Mouse (Mus musculus) left cerebral cortex, adult 2 months (tissue): ENCODE measurements around the gene Tmem159. TPM values are rescaled to one million over a fixed set of nuclear protein-coding genes. Genes with fewer than 3 reads are reported as not detected.

Source experiments
- DNase-seq, 2 experiments: peaks; one replicate each; pipeline ENCODE4 v3.0.0; 2021 to 2022; ENCODE audit warnings: low spot score in 2 of 2, mixed read lengths in 1 of 2; ENCODE audit errors: extremely low spot score in 1 of 2
- H3K27ac ChIP-seq: fragments of 200-600 bp; 2 replicates; pipeline ENCODE4 v1.8.1; 2022
- H3K4me3 ChIP-seq: fragments of 200-600 bp; 2 replicates; pipeline ENCODE4 v1.8.1; 2022
- CTCF ChIP-seq: fragments of 200-600 bp; IDR thresholded peaks from 2 replicates; pipeline ENCODE4 v1.8.1; 2022; ENCODE audit warnings: antibody characterized with exemption, mild to moderate bottlenecking, moderate library complexity
- intact Hi-C: fragments of 180-260 bp; cut with DNase I; formaldehyde crosslinking; loops from one replicate; pipeline ENCODE4 v1.15.1; 2025
- long read RNA-seq, 2 experiments: library from polyadenylated mRNA; stranded (forward); transcript quantifications; one replicate each; pipeline ENCODE4 v2.0.0; 2021; ENCODE audit warnings: borderline mapping rate in 2 of 2
- total RNA-seq, 2 experiments: library from RNA; stranded (reverse); gene quantifications; 2 replicates each; pipeline ENCODE4 v1.2.3; 2021

Gene Tmem159
- total RNA-seq, result 10 to 100 TPM; 11.2 to 13.4 TPM
- long read RNA-seq, experiment 1, transcript Tmem159-201 (5 exons, 1,484 nt), result major isoform, 13 of 14 reads
- long read RNA-seq, experiment 1, partial matches to known transcripts, result 0 of 14 reads
- long read RNA-seq, experiment 1, other reads (novel, unspliced or antisense), result 1 of 14 reads
- long read RNA-seq, experiment 2, transcript Tmem159-201 (5 exons, 1,484 nt), result major isoform, 6 of 10 reads
- long read RNA-seq, experiment 2, partial matches to known transcripts, result 1 of 10 reads
- long read RNA-seq, experiment 2, other reads (novel, unspliced or antisense), result 3 of 10 reads

DNA sequence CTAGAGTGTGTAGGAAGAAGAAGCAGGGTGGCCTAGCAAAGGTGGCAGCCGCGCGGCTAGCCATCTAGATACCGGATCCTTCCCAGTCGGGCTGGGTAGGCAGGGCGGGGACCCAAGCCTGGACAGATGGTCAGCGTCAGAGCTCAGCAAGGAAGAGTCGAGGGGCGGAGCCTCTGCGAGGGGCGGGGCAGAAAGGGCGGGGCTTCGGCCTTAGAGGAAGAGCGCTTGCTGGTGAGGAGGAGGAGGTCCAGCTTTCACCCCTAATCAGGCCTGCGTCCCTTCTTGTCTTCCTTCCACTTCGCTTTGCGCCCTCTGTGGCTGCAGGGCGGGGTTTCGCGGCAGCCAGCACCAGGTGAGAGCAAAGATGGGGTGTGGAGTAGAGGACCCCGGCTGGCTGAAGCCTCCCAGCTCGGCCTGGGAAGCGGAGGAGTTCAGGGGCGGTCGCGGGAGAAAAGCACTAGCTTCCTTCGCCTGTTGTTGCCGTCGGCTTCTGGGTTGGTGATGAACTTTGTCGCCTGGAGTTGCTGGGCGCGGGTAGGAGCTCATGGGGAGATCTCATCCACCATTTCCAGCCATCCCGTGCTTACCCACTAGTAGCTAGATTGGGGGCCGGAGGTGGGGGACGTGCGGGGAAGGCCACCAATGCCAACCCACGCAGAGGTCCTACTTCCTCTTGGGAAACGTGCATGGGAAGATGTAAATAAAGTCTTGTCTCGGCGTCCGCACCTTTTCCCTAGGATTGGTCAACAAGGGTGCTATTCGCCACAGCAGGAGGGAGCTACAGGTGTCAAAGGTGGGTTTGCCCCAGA is at the start of gene Tmem159:
Gene Tmem159 (plus strand): TSS at position 190 of the 809 bp plus-strand sequence.
- intact Hi-C loops, result loop anchor here (5.0 kb wide), 1 partner anchor 205 kb away; the partner anchor contains the start of genes Dcun1d3 and Lyrm1
- H3K4me3 ChIP-seq, result peak within 1 kb of the TSS; percentile 59
- DNase-seq, result peak; percentile 68 to 69
- TF ChIP-seq CTCF, result no peak
- H3K27ac ChIP-seq, result peak within 1 kb of the TSS; percentile 61; the same call in 1 of the 2 replicates

GRCm38 (mm10) chr7:120054016-120054415 is 48.1 kb upstream of the Tmem159 start:
- no peak overlapping the region for H3K27ac ChIP-seq
- intact Hi-C loops, result no loop called here
- DNase-seq, result no peak
- no peak overlapping the region for H3K4me3 ChIP-seq
- no peak for TF ChIP-seq CTCF

- H3K4me3 ChIP-seq, result no peak overlapping the region
- TF ChIP-seq CTCF, result peak; percentile 46
- no peak overlapping the region for H3K27ac ChIP-seq
- intact Hi-C loops, result loop anchor here (5.0 kb wide), 1 partner anchor 208 kb away; no protein-coding TSS in a partner anchor
- DNase-seq, result no peak
Measured at GRCm38 (mm10) chr7:120055479-120055878, 46.7 kb upstream of the Tmem159 start.

DNA sequence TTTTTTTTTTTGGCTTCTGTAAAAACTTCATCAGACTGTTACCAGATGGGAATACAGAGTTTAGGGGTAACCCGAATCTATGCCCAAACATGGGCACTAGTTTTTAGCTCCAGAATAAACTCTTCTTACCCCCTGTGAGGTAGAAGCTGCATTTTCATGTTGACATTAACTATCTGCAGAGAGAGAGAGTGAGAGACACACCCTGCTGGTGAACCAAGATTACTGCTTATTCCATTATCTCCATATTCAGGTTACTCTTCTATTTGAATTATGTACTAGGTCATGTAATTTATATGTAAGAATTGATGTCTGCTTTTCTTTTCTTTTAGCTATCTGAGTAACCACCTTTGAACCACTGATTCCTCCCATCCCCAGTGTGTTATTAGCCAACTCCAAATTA is 38.1 kb upstream of the Tmem159 start:
- H3K27ac ChIP-seq, result no peak overlapping the region
- TF ChIP-seq CTCF, result peak; percentile 22
- intact Hi-C loops, result no loop called here

GRCm38 (mm10) chr7:120068114-120068513 is 34.0 kb upstream of the Tmem159 start:
- DNase-seq, result no peak
- intact Hi-C loops, result no loop called here
- no peak overlapping the region for H3K27ac ChIP-seq
- no peak overlapping the region for H3K4me3 ChIP-seq
- no peak for TF ChIP-seq CTCF

More for the DNA sequence above, 38.1 kb upstream of the Tmem159 start:
- H3K4me3 ChIP-seq, result no peak overlapping the region
- DNase-seq, result no peak

GRCm38 (mm10) chr7:120069164-120069563 is 33.0 kb upstream of the Tmem159 start:
- DNase-seq, result no peak
- TF ChIP-seq CTCF, result no peak
- Histone ChIP-seq H3K4me3 (no peak overlapping the region), H3K27ac (no peak overlapping the region)
- intact Hi-C loops, result no loop called here

DNA sequence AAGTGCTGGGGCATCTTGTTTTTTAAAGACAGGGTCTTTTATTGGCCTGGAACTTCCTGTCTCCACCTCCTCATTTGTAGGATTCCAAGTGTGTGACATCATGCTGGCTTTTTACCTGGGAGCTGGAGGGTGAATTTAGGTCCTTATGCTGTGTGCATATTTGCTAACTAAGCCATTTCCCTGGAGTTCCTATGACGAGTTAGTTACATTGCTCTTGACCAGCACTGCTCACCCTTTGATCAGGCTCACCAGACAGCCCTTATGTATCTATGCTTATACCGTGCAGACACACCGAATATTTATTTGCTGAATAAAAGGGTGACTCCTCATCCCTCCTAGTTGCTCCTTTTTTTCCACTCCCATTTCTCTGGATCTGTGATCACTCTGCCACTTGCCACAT is 22.0 kb upstream of the Tmem159 start:
- DNase-seq, result no peak
- intact Hi-C loops, result no loop called here
- Histone ChIP-seq H3K4me3 (no peak overlapping the region), H3K27ac (no peak overlapping the region)
- TF ChIP-seq CTCF, result no peak

DNA sequence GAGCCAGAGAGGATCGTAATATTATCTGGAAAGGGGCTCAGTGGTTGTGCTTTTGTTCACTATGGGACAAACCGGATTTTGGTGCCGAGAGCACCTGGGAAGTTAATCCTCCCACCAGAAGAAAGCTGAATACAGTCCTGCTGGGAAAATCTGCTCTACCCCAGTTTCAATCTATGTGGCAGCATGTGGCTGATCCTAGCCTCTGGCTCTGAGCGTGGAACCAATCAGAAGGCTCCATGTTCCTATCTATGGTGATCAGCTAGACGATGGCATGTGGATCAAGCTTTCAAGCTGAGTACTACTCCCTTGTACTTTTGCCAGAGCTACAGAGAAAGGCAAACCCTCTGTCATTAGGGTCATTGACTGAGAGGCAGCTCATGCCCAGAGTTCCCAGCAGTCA is 9.1 kb upstream of the Tmem159 start:
- intact Hi-C loops, result no loop called here

DNA sequence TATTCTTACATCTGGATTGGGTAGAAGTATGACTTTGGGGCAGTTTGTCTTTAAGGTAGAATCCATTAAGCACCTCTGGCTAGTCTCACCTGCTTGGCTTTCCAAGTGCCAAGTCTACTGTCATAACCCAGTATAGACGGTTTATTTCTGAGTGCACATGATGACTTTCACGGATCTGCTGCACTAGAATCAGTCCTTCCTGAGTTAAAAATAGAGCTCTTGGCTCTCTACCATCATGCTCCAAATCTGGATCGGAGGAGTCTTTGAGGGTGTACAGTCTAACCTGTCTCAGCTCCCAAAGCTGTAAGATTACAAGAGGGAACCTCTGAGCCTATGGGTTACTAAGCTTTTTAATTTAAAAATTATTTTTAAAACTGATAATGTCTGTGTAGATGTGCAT is 7.9 kb upstream of the Tmem159 start:
- Histone ChIP-seq H3K4me3 (no peak overlapping the region), H3K27ac (0 out of 2 replicates have a peak overlapping the region, but pooled peaks have one; percentile 15)
- TF ChIP-seq CTCF, result no peak
- intact Hi-C loops, result no loop called here
- DNase-seq, result no peak

More for the DNA sequence above, 9.1 kb upstream of the Tmem159 start:
- no peak overlapping the region for H3K4me3 ChIP-seq
- no peak for DNase-seq
- no peak overlapping the region for H3K27ac ChIP-seq
- TF ChIP-seq CTCF, result no peak

DNA sequence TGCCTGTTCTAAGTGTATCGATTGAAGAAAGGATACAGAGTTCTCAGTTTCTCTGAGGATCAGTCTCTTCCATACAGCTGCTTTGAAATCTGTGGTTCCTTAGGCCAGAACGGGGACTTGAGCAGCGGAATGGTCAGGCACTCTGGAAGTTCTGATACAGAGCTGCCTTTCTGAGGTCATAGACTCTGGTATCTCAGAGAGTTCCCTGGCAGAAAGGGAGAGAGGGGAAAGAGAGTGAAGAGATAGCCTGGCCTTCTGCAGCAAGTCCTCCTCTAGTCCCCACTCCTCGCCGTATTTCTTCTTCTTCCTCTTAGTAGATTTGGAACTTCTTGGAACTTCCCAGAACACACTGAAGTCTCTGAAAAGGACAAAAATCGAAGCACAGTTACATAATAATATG is 7.0 kb upstream of the Tmem159 start, which contains the start of gene Dnah3:
Gene Dnah3 (minus strand): TSS at position 101 of the 400 bp plus-strand sequence.
- TF ChIP-seq CTCF, result no peak
- no peak within 1 kb of the TSS for H3K27ac ChIP-seq
- DNase-seq, result no peak
- H3K4me3 ChIP-seq, result no peak within 1 kb of the TSS
- intact Hi-C loops, result no loop called here

GRCm38 (mm10) chr7:120097845-120098244 is 4.3 kb upstream of the Tmem159 start:
- peak; percentile 69 for TF ChIP-seq CTCF
- peak; percentile 54 to 67 for DNase-seq
- intact Hi-C loops, result no loop called here
- Histone ChIP-seq H3K4me3 (no peak overlapping the region), H3K27ac (no peak overlapping the region)

DNA sequence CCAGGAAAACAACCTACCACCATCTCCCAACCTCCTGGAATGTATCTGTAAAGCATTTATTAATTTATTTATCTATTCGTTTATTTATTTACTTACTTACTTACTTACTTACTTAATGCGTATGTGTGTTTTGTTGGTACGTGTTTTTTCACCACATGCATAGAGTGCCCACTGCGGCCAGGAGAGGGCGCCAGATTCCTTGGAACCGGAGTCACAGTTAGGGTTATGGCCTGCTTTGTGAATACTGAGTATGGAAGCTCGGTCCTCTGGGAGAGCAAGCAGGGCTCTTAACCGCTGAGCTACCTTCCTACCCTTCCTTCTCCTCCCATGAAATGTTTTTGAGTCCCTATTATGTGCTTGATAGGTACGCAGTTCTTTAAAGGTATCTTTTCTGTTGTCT is 3.8 kb upstream of the Tmem159 start:
- Histone ChIP-seq H3K4me3 (no peak overlapping the region), H3K27ac (no peak overlapping the region)
- TF ChIP-seq CTCF, result peak; percentile 64
- DNase-seq, result peak; percentile 33 to 50
- intact Hi-C loops, result no loop called here
